Mouse (Mus musculus): ENCODE measurements around the gene Tuba4a.

DNA sequence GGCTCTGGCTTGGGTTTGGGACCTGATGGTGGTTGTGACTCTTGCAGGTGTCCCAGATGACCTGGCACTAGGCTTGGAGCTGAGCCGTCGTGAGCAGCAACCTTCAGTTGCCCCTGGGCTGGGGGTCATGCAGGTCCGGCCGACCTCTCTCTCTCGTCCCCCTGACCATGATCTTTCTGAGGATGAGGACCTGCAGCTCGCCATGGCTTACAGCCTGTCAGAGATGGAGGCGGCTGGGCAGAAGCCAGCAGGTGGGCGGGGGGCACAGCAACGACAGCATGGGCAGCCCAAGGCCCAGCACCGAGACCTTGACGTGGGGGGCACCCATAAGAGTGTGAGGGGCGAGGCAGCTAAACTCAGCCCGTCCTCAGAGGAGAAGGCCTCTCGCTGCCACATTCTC, 23.7 kb upstream of the Tuba4a start:
- TF ChIP-seq GATA1 (IDR thresholded peaks at IDR 0.05; ENCODE audit: borderline replicate concordance, low read length) (no peak), FLI1 (IDR thresholded peaks at IDR 0.05; ENCODE audit: low read length) (no peak)
